Mouse (Mus musculus): Measurements from ENCODE around the gene Enox1.
"Not testable (repeated sequence)": the region's sequence is repeated elsewhere in the genome, so short reads cannot be mapped to it uniquely, and the experiment has no call there.

The Enox1 gene

GRCm38 (mm10) chr14:77519701-77520100 is 363.1 kb downstream of the Enox1 start:
- no peak for DNase-seq

DNA sequence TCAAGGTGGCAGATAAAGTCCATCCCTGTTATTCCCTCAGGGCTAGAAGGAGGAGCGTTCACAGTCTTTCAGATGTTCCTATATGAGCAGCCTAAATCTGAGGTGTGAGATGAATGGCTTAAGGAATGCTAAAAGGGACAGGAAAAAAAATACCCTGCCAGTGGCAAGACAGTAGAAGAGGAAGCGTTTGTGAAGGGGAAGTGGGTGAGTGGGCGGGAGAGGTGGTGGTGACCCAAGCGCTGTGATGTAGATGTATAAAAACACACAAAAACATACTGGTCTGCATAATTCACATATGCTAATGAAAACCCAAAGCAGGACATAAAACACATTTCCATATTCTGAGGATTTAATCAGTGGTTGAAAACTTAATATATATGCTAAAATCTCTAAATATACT is 367.7 kb downstream of the Enox1 start:
- no peak for DNase-seq

DNA sequence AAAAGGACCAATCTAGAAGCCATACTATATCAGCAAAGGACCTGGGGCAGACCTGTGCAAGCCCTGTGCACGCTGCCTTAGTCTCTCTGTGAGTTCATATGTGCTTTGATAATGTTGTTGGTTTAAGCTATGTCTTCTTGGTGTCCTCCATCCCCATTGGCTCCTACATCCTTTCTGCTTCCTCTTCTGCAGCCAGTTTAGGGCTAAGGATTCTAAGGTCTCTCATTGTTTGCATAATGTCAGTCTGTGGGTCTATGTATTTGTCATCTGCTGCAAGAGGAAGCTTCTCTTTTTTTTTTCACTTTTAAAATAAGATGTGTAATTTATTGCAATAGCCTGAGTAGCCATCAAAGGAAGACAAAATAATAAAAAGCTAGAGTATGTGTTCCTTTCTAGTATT is 369.7 kb downstream of the Enox1 start:
- DNase-seq = no peak

- DNase-seq = no peak
Observed at GRCm38 (mm10) chr14:77529201-77529600, 372.6 kb downstream of the Enox1 start.

GRCm38 (mm10) chr14:77529621-77530020 is 373.1 kb downstream of the Enox1 start:
- DNase-seq = no peak

DNA sequence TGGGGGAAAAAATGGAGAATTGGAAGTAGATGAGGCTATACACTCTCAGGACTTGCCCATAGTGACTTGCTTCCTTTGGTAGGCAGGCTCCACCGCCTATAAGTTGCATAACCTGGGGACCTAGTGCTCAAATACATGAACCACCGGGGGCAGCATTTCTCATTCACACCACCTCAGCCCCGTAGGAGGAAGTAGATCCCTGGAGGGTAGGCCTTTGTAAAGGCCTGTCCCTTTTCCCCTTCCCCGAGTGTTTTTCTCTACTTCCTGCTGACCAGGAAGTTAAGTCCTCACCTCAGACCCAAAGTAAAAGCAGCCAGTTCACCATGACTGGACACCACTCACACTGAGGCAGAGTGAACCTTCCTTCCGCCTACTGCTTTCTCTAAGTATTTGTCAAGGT is 377.1 kb downstream of the Enox1 start:
- peak; percentile 13 to 23 for DNase-seq

DNA sequence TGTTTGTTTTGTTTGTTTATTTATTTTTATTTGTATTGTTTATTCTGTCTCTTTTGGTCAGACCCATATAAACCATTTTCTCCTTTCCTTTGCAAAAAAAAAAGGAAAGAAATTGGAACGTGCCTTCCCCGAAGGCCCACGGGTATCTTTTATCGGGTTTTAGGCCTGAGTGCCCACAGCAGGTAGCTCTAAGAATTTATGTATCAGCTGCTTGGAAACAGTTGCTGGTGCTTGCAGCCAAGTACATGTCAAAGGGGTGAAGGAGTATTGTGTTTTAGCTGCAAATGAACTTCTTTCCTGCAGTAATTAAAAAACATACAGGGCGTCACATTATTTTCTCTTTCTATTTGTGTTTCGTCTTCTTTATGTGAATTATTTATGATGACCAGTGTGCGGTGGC is 377.6 kb downstream of the Enox1 start:
- peak; percentile 34 to 48 for DNase-seq

DNA sequence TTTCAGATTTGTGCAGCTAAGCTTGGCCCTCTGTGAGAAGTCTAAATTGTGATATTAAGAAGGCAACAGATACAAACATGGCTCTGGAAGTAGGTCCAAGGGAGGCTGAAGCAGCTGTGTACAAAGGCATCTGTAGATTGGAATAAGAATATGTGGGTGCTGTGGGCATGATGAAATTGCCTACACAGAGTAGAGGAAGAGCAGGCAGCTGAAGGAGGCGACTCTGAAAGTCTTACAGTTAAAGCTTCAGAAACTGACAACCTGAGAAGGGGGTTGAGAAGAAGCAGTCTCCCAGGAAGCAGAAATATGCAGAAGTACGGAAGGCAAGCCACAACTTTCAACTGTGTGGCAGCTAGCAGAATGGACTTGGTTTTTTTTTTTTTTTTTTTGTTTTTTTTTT is 380.0 kb downstream of the Enox1 start:
- DNase-seq = no peak

- DNase-seq = not testable (repeated sequence)
Observed at GRCm38 (mm10) chr14:77539563-77539962, 383.0 kb downstream of the Enox1 start.

DNA sequence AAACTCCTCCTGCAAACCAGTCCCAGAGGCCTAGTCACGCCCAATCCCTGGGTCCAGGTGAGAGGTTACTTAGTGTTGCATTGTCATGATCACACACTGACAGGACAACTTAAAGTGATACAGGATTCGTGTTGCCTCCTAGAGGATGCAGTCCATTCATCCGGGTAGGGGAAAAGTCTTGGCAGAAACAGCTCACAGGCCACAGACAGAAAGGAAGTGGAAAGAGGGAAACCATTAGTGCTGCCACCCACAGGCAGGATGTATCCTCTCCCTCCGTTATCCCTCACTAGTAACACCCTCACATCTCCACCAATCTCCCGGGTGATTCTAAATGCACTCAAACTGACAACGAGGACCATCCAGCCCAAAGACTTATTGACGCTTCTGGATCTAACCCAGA is 385.4 kb downstream of the Enox1 start:
- no peak for DNase-seq

DNA sequence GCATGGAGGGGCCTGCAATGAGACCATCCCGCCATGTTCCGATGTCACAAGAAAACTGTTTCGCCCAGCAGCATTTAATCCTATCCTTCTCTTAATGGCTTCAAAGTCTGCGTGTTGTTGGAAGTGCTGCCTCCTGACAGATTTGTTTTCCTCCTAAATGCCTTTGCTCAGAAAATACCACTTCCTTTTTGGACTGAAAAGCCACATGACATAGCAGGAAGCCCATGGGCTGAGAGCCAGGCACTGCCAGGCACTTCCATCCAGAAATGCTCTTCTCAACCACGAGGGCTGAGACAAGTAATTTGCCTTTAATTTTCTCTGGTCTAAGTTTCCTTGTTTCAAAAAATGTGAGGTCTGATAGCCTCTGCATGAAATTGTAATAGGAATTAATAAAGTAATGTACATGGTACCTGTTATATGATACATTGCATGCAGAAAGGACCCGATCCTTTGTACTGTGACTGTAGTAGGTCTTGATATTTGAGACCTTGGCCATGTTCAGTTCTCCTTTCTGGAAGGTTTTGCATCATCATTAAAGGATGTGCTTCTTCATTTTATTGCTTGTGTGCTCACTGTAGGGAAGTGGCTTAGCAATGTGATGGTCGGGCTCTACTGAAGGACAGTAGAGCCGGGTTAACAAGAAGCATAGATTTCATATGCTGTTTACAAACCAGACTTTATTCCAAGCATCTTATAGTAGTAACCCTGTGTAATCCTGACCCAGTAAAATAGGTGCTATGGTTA is 390.1 kb downstream of the Enox1 start:
- DNase-seq = peak; percentile 46 to 58

DNA sequence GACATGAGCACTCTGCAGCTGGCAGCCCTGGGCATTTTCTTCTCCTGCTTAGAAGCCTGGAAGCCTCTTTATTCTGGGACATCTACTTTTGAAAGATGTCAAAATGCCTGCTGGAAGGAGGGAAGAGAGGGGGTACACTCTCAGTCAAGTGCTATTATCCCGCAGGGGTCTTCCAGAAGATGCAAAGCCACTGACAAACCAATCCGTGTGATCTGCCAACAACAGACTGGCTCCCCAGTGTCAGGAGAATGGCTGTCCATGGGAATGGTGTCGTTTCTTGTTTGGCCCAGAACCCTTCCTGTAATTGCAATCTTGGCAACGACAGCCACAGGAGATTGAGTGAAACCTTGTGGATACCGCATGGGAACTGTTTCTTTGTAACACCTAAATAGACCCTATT is 390.8 kb downstream of the Enox1 start:
- peak; percentile 30 to 39 for DNase-seq

DNA sequence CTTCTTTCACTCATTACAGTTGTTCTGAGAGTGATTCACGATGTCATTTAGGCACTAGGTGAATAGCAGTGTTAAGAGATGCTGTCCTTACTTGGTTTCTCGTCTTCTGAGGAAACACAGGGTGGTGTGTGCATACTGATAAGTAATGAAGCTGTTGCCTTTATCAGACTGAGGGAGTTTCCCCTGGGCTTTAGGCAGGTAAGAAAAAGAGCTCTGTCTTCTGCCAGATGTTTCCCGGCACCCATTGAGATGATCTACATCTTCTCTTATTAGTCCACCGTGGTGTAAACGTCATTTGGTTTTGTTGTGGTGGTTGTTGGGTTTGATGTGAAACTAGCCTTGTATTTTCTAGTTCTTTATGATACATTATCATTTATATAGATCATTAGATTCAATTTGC is 392.4 kb downstream of the Enox1 start:
- DNase-seq = no peak

DNA sequence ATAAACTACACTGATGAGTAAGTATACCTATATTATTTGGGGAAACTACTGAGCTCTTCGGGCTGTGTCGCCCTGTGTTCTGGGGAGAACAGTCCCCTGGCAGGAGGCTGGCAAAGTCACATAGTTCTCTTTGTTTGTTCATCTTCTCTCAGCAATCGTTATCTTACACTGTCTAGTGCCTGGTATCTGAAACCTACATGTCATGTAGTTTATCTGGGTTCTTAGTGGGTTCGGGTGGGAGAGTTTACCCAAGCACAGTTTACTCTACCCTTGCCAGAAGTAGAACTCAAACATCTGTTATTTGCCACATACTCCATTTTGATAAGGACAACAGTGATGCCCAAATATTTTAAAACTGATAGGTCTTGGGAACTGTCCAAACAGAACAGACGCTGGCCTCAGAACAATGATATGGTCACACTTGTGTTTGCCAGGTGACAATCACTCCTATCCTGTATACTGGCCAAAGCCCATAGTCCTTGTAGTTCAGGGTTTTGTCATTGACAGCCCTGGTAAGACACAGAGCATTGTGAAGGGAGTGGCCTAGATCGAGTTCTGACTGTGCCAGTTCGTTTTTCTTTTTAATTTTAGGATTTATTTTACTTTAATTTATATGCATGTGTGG is 401.0 kb downstream of the Enox1 start:
- no peak for DNase-seq

DNA sequence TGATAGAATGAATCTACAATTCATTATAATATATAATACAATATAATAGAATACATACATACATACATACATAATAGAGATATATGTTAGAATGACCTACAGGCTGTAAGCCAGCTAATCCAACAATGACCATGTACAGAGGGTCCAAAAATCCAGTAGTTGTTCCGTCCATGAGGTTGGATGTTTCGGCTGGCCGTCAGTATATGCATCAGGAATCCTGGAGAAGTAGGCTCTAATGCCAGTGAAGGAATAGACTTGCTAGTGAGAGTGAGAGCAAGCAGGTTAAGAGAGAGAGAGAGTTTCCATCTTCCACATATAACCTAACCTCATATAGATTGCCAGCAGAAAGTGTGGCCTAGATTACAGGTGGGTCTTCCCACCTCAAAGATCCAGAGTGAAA is 402.3 kb downstream of the Enox1 start:
- DNase-seq = no peak

GRCm38 (mm10) chr14:77559792-77560191 is 403.2 kb downstream of the Enox1 start:
- DNase-seq = no peak

- no peak for DNase-seq
Observed at GRCm38 (mm10) chr14:77561808-77562583, 405.4 kb downstream of the Enox1 start.

DNA sequence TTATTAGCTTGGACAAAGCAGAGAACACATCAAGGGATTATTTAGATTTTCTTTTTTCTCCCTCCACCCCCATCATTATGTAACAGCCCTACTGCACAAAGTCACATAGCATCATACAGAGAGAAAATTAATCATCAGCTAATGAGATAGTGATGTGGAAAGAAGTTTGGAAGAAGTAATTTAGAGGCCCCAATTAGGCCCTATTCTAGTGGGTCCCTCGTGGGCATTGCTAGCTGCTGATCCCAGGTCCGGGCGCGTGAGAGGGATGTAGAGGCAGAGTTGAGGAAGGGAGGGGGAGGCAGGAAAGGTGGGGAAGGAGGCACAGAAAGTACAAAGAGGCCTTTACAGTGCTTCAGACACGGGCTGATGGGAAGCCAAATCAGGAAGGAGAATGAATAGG is 407.4 kb downstream of the Enox1 start:
- DNase-seq = no peak

- DNase-seq = no peak
Observed at GRCm38 (mm10) chr14:77567120-77567519, 410.6 kb downstream of the Enox1 start.

DNA sequence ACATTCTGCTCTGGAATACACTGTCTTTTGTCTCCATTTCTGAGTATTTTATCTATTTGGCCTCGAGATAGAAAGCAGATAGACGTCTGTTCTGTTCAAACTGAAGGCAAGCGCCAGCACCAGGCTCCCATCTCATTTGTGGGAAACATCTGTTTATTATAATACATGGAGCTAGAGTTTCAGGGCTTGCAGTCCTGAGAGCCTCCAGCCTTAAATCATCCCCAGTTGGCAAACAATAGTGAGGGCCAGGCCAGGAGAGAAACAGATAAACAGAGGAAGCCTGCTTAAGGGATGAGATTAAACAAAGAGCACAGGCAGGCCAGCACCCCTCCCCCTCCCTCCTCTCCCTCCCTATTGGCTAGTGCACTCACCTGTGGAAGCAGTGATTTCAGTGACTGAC is 417.9 kb downstream of the Enox1 start:
- no peak for DNase-seq

GRCm38 (mm10) chr14:77576411-77576810 is 419.8 kb downstream of the Enox1 start:
- DNase-seq = no peak

DNA sequence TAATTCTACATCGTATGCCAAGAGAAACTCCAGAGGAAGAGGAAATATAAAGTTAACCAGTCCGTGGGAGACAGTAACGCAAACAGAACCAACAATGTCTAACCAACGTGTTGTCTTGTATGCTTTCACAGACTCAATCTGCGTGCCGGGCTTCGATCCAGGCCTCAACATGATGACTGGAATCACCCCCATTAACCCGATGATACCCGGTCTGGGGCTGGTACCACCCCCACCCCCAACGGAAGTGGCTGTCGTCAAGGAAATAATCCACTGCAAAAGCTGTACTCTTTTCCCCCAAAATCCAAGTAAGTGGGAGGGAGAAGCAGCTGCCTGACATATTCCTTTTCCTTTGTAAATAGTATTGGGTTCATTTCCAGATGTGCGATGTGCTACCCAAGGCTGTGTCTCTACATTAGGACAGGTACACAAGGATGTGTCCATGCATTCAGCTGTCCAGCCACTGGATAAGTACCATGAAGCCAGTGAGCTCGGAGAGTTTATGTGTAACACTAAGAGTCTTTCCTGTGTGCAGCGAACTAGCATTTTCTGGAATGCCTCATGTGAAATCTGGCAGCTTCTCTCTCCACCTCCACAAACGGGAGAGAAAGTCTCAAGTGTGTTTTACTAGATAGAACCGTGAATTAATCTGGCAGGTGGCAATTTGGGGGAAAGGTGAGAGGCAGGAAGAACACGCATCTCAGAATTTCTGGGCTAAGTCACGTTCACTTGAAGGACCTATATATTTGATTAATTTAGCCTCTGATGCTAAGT is 421.1 kb downstream of the Enox1 start:
- DNase-seq = no peak

- DNase-seq = no peak
Observed at GRCm38 (mm10) chr14:77578355-77578754, 421.8 kb downstream of the Enox1 start.
